Mouse (Mus musculus) liver, embryonic 14.5 days (tissue): Measurements from ENCODE around the gene Sarm1. TPM values are rescaled to one million over a fixed set of nuclear protein-coding genes. Genes with fewer than 3 reads are reported as not detected.

Experiments
- ATAC-seq: fragments of 200-750 bp; cut with Nextera tagmentation; 2 replicates; pipeline ENCODE4 v1.8.0; 2017; ENCODE audit warnings: moderate number of reproducible peaks, mild to moderate bottlenecking, moderate library complexity; ENCODE audit not compliant: insufficient read depth
- DNase-seq, 3 experiments: peaks; one replicate each; pipeline ENCODE4 v3.0.0-alpha.2; 2012 to 2013; ENCODE audit warnings: low read depth in 3 of 3, low spot score in 3 of 3
- H3K27ac ChIP-seq: fragments of 300-500 bp; sonication (generic); 2 replicates; pipeline ENCODE4 v1.5.1; 2014; ENCODE audit warnings: moderate library complexity, mild to moderate bottlenecking, control low read depth, inconsistent platforms
- H3K27me3 ChIP-seq: fragments of 300-500 bp; sonication (generic); 2 replicates; pipeline ENCODE4 v1.6.1; 2014; ENCODE audit warnings: mild to moderate bottlenecking, low read length, moderate library complexity; ENCODE audit not compliant: control insufficient read depth, insufficient read depth
- H3K36me3 ChIP-seq: fragments of 300-500 bp; sonication (generic); replicated peaks from 2 replicates; pipeline ENCODE4 v1.6.1; 2014; ENCODE audit warnings: low read depth; ENCODE audit not compliant: control insufficient read depth, insufficient read depth
- H3K4me1 ChIP-seq, 2 experiments: fragments of 200-500 bp in 1 of 2; fragments of 300-500 bp in 1 of 2; sonication (generic) in 1 of 2; replicated peaks; 2 replicates each; pipeline ENCODE4 v1.6.1; 2012 to 2014; ENCODE audit warnings: antibody characterized with exemption in 1 of 2, inconsistent platforms in 1 of 2, low read length in 1 of 2; ENCODE audit not compliant: control insufficient read depth in 2 of 2, insufficient read depth in 2 of 2
- H3K4me2 ChIP-seq: fragments of 300-500 bp; sonication (generic); 2 replicates; pipeline ENCODE4 v1.6.1; 2014; ENCODE audit warnings: low read depth, mild to moderate bottlenecking, control low read depth, moderate library complexity
- H3K4me3 ChIP-seq, 2 experiments: fragments of 200-500 bp in 1 of 2; fragments of 300-500 bp in 1 of 2; sonication (generic) in 1 of 2; 2 replicates each; pipeline ENCODE4 v1.5.1; 2012 to 2014; ENCODE audit warnings: low read depth in 2 of 2, low read length in 2 of 2, mild to moderate bottlenecking in 2 of 2, control low read depth in 1 of 2, inconsistent platforms in 1 of 2, moderate library complexity in 1 of 2; ENCODE audit not compliant: insufficient read depth in 1 of 2
- H3K9ac ChIP-seq: fragments of 300-500 bp; sonication (generic); replicated peaks from 2 replicates; pipeline ENCODE4 v1.6.1; 2014; ENCODE audit warnings: mild to moderate bottlenecking, control low read depth, moderate library complexity
- H3K9me3 ChIP-seq: fragments of 300-500 bp; sonication (generic); 2 replicates; pipeline ENCODE4 v1.6.1; 2016; ENCODE audit warnings: low read length, mixed read lengths; ENCODE audit not compliant: control insufficient read depth
- CTCF ChIP-seq: IDR thresholded peaks from 2 replicates; pipeline ENCODE4 v1.5.1; 2016; ENCODE audit warnings: antibody characterized with exemption, low read depth, control low read depth
- EP300 ChIP-seq: IDR thresholded peaks from 2 replicates; pipeline ENCODE4 v1.6.1; 2016; ENCODE audit warnings: antibody characterized with exemption, low read depth
- WGBS: fragments of 180-500 bp; shearing (Covaris S2); extraction: QIAGEN DNeasy Blood & Tissue Kit; methylation state at CpG from one replicate; pipeline ENCODE4 v1.1.7; 2014; ENCODE audit not compliant: insufficient replicate concordance; 5-methylcytosine and 5-hydroxymethylcytosine counted together
- polyA plus RNA-seq, 2 experiments: library from polyadenylated mRNA; depleted of rRNA in 1 of 2; stranded (reverse) in 1 of 2; unstranded in 1 of 2; fragments of >200 nt; fragmentation: Nextera tagmentation in 1 of 2; extraction: Ambion mirVana in 1 of 2; gene quantifications; 2 replicates each; pipeline versions ENCODE4 v1.2.1 to v1.2.3; 2012 to 2014

Sarm1 gene
- polyA plus RNA-seq, 2 experiments, result 0.09 to 0.15 TPM

GRCm38 (mm10) chr11:78531046-78531445 lies 33.5 kb upstream of the Sarm1 start:
- 53% methylated on average over 6 of the region's 6 CpGs for WGBS
- H3K4me2 ChIP-seq, result no peak overlapping the region
- no peak overlapping the region for H3K27ac ChIP-seq
- no peak overlapping the region for H3K9ac ChIP-seq
- H3K36me3 ChIP-seq, result no peaks in the 10 kb centered on the region
- no peak for ATAC-seq
- no peaks in the 10 kb centered on the region for H3K27me3 ChIP-seq
- TF ChIP-seq CTCF (no peak), EP300 (no peak)
- H3K9me3 ChIP-seq, result no peaks in the 10 kb centered on the region
- H3K4me1 ChIP-seq, result peaks cover 7 to 10% of the 10 kb centered on the region in 2 experiments
- no peak overlapping the region for H3K4me3 ChIP-seq
- DNase-seq, result no peak

DNA sequence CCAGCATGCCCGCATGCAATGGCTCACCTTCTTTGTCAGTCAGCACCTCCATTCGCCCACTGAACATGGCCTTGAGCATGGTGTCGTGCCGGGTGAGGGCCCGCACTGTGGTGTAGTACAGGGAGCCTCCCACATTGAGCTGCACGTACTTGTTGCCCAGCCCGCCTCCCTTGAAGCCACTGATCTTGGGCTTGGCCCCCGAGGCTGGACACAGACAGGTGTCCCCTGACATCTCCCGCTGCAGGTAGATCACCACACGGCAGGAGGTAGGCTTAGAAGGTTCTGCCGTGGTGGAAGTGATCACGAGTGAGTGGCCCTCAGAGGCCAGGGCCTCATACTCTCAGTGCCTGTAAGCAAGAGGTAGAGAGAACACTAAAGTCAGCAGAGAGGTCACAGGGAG lies 32.4 kb upstream of the Sarm1 start:
- peaks cover 2 to 4% of the 10 kb centered on the region in 2 experiments for H3K4me1 ChIP-seq
- 76% methylated on average over 12 of the region's 12 CpGs for WGBS

DNA sequence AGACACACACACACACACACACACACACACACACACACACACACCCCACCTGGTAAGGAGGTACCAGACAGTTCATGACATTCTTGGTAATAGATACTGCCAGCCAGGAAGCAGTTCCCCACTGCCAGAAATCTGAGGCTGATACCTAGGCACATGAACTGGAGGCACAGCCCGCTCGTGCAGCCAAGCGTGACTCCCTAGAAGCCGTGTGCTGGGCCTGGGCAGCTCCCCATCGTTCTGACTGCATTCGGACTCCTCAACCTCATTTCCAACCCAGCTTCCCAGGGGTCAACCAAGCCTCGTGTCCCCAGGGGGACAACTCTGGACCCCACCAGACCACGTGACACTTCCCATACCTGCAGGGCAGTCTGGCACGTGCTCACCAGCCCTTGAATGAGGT lies 31.2 kb upstream of the Sarm1 start:
- 78% methylated on average over 9 of the region's 9 CpGs for WGBS

More for the DNA sequence above, 32.4 kb upstream of the Sarm1 start:
- H3K27me3 ChIP-seq, result no peaks in the 10 kb centered on the region
- no peaks in the 10 kb centered on the region for H3K9me3 ChIP-seq
- no peak overlapping the region for H3K4me2 ChIP-seq
- no peaks in the 10 kb centered on the region for H3K36me3 ChIP-seq
- TF ChIP-seq CTCF (no peak), EP300 (no peak)
- ATAC-seq, result no peak
- no peak overlapping the region for H3K9ac ChIP-seq
- no peak overlapping the region for H3K27ac ChIP-seq
- H3K4me3 ChIP-seq, result no peak overlapping the region
- no peak for DNase-seq

GRCm38 (mm10) chr11:78524838-78525237 lies 27.3 kb upstream of the Sarm1 start:
- H3K4me2 ChIP-seq, result no peak overlapping the region
- ATAC-seq, result no peak
- H3K36me3 ChIP-seq, result peaks cover 23% of the 10 kb centered on the region
- DNase-seq, result no peak
- H3K4me3 ChIP-seq, result no peak overlapping the region
- no peak overlapping the region for H3K27ac ChIP-seq
- H3K27me3 ChIP-seq, result no peaks in the 10 kb centered on the region
- H3K4me1 ChIP-seq, result no peaks in the 10 kb centered on the region
- 66% methylated on average over 2 of the region's 2 CpGs for whole genome bisulfite sequencing
- no peaks in the 10 kb centered on the region for H3K9me3 ChIP-seq
- TF ChIP-seq EP300 (no peak), CTCF (no peak)
- no peak overlapping the region for H3K9ac ChIP-seq

More for the DNA sequence above, 31.2 kb upstream of the Sarm1 start:
- H3K9me3 ChIP-seq, result no peaks in the 10 kb centered on the region
- no peak for ATAC-seq
- no peaks in the 10 kb centered on the region; the same call in 1 of the 2 replicates for H3K36me3 ChIP-seq
- H3K27me3 ChIP-seq, result no peaks in the 10 kb centered on the region
- no peak for DNase-seq
- H3K4me2 ChIP-seq, result no peak overlapping the region
- H3K27ac ChIP-seq, result no peak overlapping the region
- H3K4me1 ChIP-seq, result no peaks in the 10 kb centered on the region
- TF ChIP-seq EP300 (no peak), CTCF (no peak)
- H3K9ac ChIP-seq, result no peak overlapping the region
- H3K4me3 ChIP-seq, result no peak overlapping the region

- Histone ChIP-seq H3K4me3 (no peak overlapping the region), H3K27ac (no peak overlapping the region), H3K4me2 (no peak overlapping the region), H3K9ac (no peak overlapping the region), H3K9me3 (no peaks in the 10 kb centered on the region), H3K4me1 (no peaks in the 10 kb centered on the region), H3K27me3 (no peaks in the 10 kb centered on the region), H3K36me3 (peaks cover 28% of the 10 kb centered on the region)
- ATAC-seq (no peak), DNase-seq (no peak)
- WGBS, result 77% methylated on average over 9 of the region's 9 CpGs
- TF ChIP-seq EP300, result no peak
These were observed 25.8 kb upstream of the Sarm1 start for GRCm38 (mm10) chr11:78523241-78523955.
